Mouse (Mus musculus) heart, postnatal 36 days (tissue): ENCODE results near the gene 9330182L06Rik. TPM values are rescaled to one million over a fixed set of nuclear protein-coding genes. Genes with fewer than 3 reads are reported as not detected.

Experiments used
- DNase-seq, 2 experiments: peaks; one replicate each; pipeline ENCODE4 v3.0.0; 2021 to 2022
- intact Hi-C: fragments of 180-260 bp; cut with DNase I; formaldehyde crosslinking; loops from one replicate; pipeline ENCODE4 v1.15.1; 2025
- microRNA-seq, 2 experiments: library from miRNA; unstranded; fragments of <30 nt; microRNA quantifications; one replicate each; pipeline ENCODE4 v1.2.0; 2021; ENCODE audit warnings: borderline number of aligned reads in 2 of 2
- total RNA-seq, 2 experiments: library from RNA; stranded (reverse); gene quantifications; 2 replicates each; pipeline ENCODE4 v1.2.3; 2021

The 9330182L06Rik gene
- total RNA-seq, 2 experiments from 2014 or later, result 0.11 to 0.22 TPM

- intact Hi-C loops, result no loop called here
- no peak for DNase-seq
These were observed 229.5 kb downstream of the 9330182L06Rik start for GRCm38 (mm10) chr5:9495456-9495855.

- DNase-seq, result no peak
- intact Hi-C loops, result no loop called here
These were observed 231.3 kb downstream of the 9330182L06Rik start for GRCm38 (mm10) chr5:9497235-9497634.

- intact Hi-C loops, result no loop called here
These were observed 245.1 kb downstream of the 9330182L06Rik start for GRCm38 (mm10) chr5:9511027-9511426.

DNA sequence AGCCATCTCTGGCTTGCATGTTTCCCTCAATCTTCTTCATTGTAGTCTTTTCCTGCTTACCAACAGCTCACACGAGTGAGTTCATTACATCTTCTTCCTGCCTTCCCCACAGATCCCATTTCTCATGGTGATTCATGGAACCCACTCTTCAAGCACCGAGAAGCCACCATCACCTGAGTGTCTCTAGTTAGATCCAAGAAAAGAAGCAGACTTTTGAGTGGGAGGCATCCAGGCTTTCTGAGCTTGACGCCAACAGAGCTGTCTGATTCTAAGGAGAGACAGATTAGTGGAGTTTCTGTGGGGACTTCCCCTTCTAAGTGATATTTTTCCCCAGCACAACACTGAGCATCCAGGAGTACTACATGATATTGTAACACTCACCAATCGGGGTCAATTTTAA is 259.6 kb downstream of the 9330182L06Rik start:
- DNase-seq, result no peak
- intact Hi-C loops, result no loop called here

More at GRCm38 (mm10) chr5:9511027-9511426, 245.1 kb downstream of the 9330182L06Rik start:
- DNase-seq, result no peak

Small RNA genes lying within 50 kb of the gene (microRNA-seq; reads per million reads assigned to microRNA genes)
- gene Mir879, result 0 reads per million in 2 experiments

Other genes with a start within 250 kb of the 9330182L06Rik start
- 1 to 10 TPM; 8.7 to 9.3 TPM for gene Tmem243, start 165.4 kb upstream of the 9330182L06Rik start, total RNA-seq
- 10 to 100 TPM; 12.4 to 12.6 TPM for gene Dmtf1, start 104.3 kb upstream of the 9330182L06Rik start, total RNA-seq